Mouse (Mus musculus) liver, postnatal 0 days (tissue): ENCODE results near the gene Robo2.

ENCODE experiments used
- CTCF ChIP-seq: sonication (generic); IDR thresholded peaks from 2 replicates; pipeline ENCODE4 v1.5.1; 2016; ENCODE audit warnings: antibody characterized with exemption, low read depth
- EP300 ChIP-seq: IDR thresholded peaks from 2 replicates; pipeline ENCODE4 v1.6.1; 2016; ENCODE audit warnings: antibody characterized with exemption, low read depth, mild to moderate bottlenecking

DNA sequence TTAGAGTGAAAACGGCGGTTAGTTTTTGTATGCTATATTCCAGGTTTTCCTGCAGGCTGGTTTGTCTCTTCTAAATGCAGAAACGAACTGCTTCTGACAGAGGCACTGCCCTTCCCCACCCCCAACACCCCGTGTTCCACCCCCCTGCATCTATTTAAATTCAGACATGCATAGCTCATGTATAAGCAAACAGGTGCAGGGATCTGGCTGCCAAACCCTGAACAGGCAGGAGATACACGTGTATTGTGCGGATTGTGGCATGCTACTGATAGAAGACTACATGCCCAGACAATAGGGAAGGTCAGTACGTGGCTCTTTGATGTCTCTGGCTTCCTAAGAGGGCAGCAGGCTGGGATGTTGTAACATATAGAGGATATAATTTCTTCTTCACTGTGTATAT is 95.5 kb downstream of the Robo2 start:
- TF ChIP-seq CTCF (no peak), EP300 (no peak)
